In genomic region chr4:12775524-12776216, GRCm38 (mm10) we compare ENCODE assay signal across 9 mouse cellular contexts.
DNase-seq lines count a peak whose midpoint lies in the region; ATAC-seq and TF ChIP-seq lines count a peak whose summit lies in the region.
"Had no signal": no experiment of that assay in that cellular context is flagged by ENCODE, and none has a peak within 500 bp of the region (broad histone marks: within the 10 kb centered on the region; RNA-seq: fewer than 3 reads in every experiment).

No protein-coding gene starts in this region.

- no peak overlapping the region for H3K4me2 ChIP-seq in midbrain, embryonic 11.5 days
- no peak overlapping the region for H3K4me2 ChIP-seq in embryonic facial prominence, embryonic 14.5 days (ENCODE audit: low read depth, low read length)
- H3K4me2 ChIP-seq in stomach, postnatal 0 days (replicated peaks; ENCODE audit: low read depth): no peak overlapping the region

- peak; percentile 17 for ATAC-seq in midbrain, embryonic 11.5 days (ENCODE audit: low FRiP score)
- no peak for ATAC-seq in embryonic facial prominence, embryonic 14.5 days (ENCODE audit: low read depth)
- no peak for ATAC-seq in stomach, postnatal 0 days (ENCODE audit: low FRiP score, low TSS enrichment)
- no peak for ATAC-seq in inflammation-experienced regulatory T-cells, adult 6 months

- no peaks in the 10 kb centered on the region for H3K27me3 ChIP-seq in midbrain, embryonic 11.5 days (ENCODE audit: control insufficient read depth, insufficient read depth, low read length)
- no peaks in the 10 kb centered on the region for H3K27me3 ChIP-seq in midbrain, embryonic 10.5 days (ENCODE audit: low read depth, poor library complexity, severe bottlenecking)
- no peaks in the 10 kb centered on the region for H3K27me3 ChIP-seq in embryonic facial prominence, embryonic 14.5 days (replicated peaks; ENCODE audit: control insufficient read depth, insufficient read depth, low read length)
- no peaks in the 10 kb centered on the region for H3K27me3 ChIP-seq in limb, embryonic 10.5 days (ENCODE audit: low read depth, poor library complexity, severe bottlenecking)
- no peaks in the 10 kb centered on the region for H3K27me3 ChIP-seq in stomach, postnatal 0 days (ENCODE audit: control insufficient read depth, insufficient read depth, low read length)

- no peak for DNase-seq in midbrain, embryonic 11.5 days (ENCODE audit: low spot score, missing footprints)
- DNase-seq in midbrain, embryonic 10.5 days (ENCODE audit: low spot score): no peak
- peak; percentile 78 for DNase-seq in embryonic facial prominence, embryonic 14.5 days (ENCODE audit: low spot score)
- DNase-seq in limb, embryonic 10.5 days (ENCODE audit: low spot score): no peak
- no peak for DNase-seq in stomach, postnatal 0 days (ENCODE audit: low spot score)
- no peak for DNase-seq in gastrocnemius, adult 8-10 months (ENCODE audit: low spot score in 2 of 2)
- DNase-seq: thymus, adult 2 months had no signal

- H3K9me3 ChIP-seq in midbrain, embryonic 11.5 days (ENCODE audit: control insufficient read depth, low read length): no peaks in the 10 kb centered on the region
- no peaks in the 10 kb centered on the region for H3K9me3 ChIP-seq in midbrain, embryonic 10.5 days (replicated peaks)
- no peaks in the 10 kb centered on the region for H3K9me3 ChIP-seq in embryonic facial prominence, embryonic 14.5 days (ENCODE audit: control insufficient read depth, low read length)
- H3K9me3 ChIP-seq in limb, embryonic 10.5 days (replicated peaks): no peaks in the 10 kb centered on the region
- H3K9me3 ChIP-seq in stomach, postnatal 0 days (ENCODE audit: control insufficient read depth, low read length): no peaks in the 10 kb centered on the region

- TF ChIP-seq CTCF in stomach, postnatal 0 days (IDR thresholded peaks at IDR 0.05; ENCODE audit: low read depth): peak; percentile 54

- H3K9ac ChIP-seq in midbrain, embryonic 11.5 days (ENCODE audit: low read length): no peak overlapping the region
- no peak overlapping the region for H3K9ac ChIP-seq in embryonic facial prominence, embryonic 14.5 days (ENCODE audit: low read depth, low read length)
- no peak overlapping the region for H3K9ac ChIP-seq in stomach, postnatal 0 days (ENCODE audit: low read length)

- H3K4me3 ChIP-seq in midbrain, embryonic 11.5 days (ENCODE audit: low read depth, low read length): no peak overlapping the region
- H3K4me3 ChIP-seq in midbrain, embryonic 10.5 days: no peak overlapping the region
- no peak overlapping the region for H3K4me3 ChIP-seq in embryonic facial prominence, embryonic 14.5 days (ENCODE audit: low read depth, low read length)
- no peak overlapping the region for H3K4me3 ChIP-seq in limb, embryonic 10.5 days
- H3K4me3 ChIP-seq in stomach, postnatal 0 days (ENCODE audit: low read depth, low read length): no peak overlapping the region
- H3K4me3 ChIP-seq: erythroblast, embryonic 14.5 days had no signal

- no peaks in the 10 kb centered on the region for H3K36me3 ChIP-seq in midbrain, embryonic 11.5 days (ENCODE audit: control insufficient read depth, insufficient read depth, low read length)
- H3K36me3 ChIP-seq in midbrain, embryonic 10.5 days: no peaks in the 10 kb centered on the region
- no peaks in the 10 kb centered on the region for H3K36me3 ChIP-seq in embryonic facial prominence, embryonic 14.5 days (ENCODE audit: control insufficient read depth, insufficient read depth, low read length)
- H3K36me3 ChIP-seq in limb, embryonic 10.5 days: no peaks in the 10 kb centered on the region
- no peaks in the 10 kb centered on the region for H3K36me3 ChIP-seq in stomach, postnatal 0 days (ENCODE audit: control insufficient read depth, insufficient read depth, low read length)

- WGBS in midbrain, embryonic 11.5 days: 68% methylated on average over 3 of the region's 3 CpGs
- WGBS in midbrain, embryonic 10.5 days: 84% methylated on average over 3 of the region's 3 CpGs
- 38% methylated on average over 3 of the region's 3 CpGs for WGBS in embryonic facial prominence, embryonic 14.5 days
- 57% methylated on average over 3 of the region's 3 CpGs for WGBS in limb, embryonic 10.5 days
- 70% methylated on average over 3 of the region's 3 CpGs for WGBS in stomach, postnatal 0 days

- peaks cover 8% of the 10 kb centered on the region for H3K4me1 ChIP-seq in midbrain, embryonic 11.5 days (ENCODE audit: control insufficient read depth, insufficient read depth, low read length)
- peaks cover 30% of the 10 kb centered on the region for H3K4me1 ChIP-seq in midbrain, embryonic 10.5 days
- H3K4me1 ChIP-seq in embryonic facial prominence, embryonic 14.5 days (ENCODE audit: control insufficient read depth, insufficient read depth, low read length): peaks cover 14% of the 10 kb centered on the region
- peaks cover 29% of the 10 kb centered on the region for H3K4me1 ChIP-seq in limb, embryonic 10.5 days
- H3K4me1 ChIP-seq in stomach, postnatal 0 days (replicated peaks; ENCODE audit: control insufficient read depth, insufficient read depth): no peaks in the 10 kb centered on the region

- TF ChIP-seq EP300 in stomach, postnatal 0 days (optimal IDR thresholded peaks at IDR 0.05): no peak

- H3K27ac ChIP-seq in midbrain, embryonic 11.5 days (ENCODE audit: low read depth, low read length): no peak overlapping the region
- no peak overlapping the region for H3K27ac ChIP-seq in midbrain, embryonic 10.5 days (replicated peaks)
- H3K27ac ChIP-seq in embryonic facial prominence, embryonic 14.5 days (replicated peaks; ENCODE audit: low read depth, low read length): no peak overlapping the region
- H3K27ac ChIP-seq in limb, embryonic 10.5 days: 0 out of 2 replicates have a peak overlapping the region, but pooled peaks have one; percentile 12
- H3K27ac ChIP-seq in stomach, postnatal 0 days (replicated peaks): no peak overlapping the region
